Mouse (Mus musculus): ENCODE measurements around the gene Cep83. TPM values are rescaled to one million over a fixed set of nuclear protein-coding genes. Genes with fewer than 3 reads are reported as not detected.

The Cep83 gene
- 19.1 and 20.1 TPM in 2 replicates for polyA plus RNA-seq (2014; fragmentation: Nextera tagmentation; extraction: Ambion mirVana)

DNA sequence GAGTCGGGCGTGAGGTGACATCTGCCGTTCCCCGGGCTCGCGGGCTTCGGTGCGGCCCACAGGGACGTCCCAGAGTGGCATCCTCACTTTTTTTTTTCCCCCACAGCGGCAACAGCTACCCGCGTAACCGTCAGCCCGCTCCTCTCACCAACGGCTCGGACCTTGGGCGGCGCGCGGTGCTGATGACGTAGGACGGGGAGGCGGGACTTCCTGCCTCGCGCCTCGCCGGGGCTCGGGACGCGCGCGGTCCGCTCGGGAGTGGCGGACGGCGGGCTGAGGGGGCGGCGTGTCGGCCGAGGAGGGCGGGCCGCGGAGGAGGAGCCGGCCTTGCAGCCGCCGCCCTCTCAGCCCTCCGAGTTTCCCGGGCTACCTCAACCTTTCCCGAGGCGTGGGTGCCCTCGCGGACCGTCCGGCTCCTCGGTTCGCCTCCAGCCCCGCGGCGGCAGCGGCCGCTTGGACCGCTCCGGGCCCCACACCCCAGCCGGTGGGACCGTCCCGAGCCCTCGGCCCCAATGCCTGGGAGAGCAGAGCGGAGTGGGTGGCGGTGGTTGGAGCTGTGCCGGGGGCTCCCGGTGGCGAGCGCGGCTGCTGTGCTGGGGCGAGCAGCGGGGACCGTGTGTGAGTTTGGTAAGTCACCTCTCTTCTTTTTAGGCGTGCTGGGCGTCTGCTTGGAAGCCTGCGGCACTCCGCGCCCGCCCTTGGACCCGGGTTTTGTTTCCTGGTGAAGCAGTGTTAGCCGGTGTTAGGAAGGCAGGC is at the start of gene Cep83:
Cep83 (plus strand) TSS at position 235 of the 756 bp plus-strand sequence.
- H3K27me3 ChIP-seq (replicated peaks; ENCODE audit: control insufficient read depth, insufficient read depth, low read length), result no peaks in the 10 kb centered on the region
- under 1% methylated on average over 64 of the region's 86 CpGs for WGBS
- peak; percentile 94 for ATAC-seq (replicated peaks; ENCODE audit: low FRiP score)

DNA sequence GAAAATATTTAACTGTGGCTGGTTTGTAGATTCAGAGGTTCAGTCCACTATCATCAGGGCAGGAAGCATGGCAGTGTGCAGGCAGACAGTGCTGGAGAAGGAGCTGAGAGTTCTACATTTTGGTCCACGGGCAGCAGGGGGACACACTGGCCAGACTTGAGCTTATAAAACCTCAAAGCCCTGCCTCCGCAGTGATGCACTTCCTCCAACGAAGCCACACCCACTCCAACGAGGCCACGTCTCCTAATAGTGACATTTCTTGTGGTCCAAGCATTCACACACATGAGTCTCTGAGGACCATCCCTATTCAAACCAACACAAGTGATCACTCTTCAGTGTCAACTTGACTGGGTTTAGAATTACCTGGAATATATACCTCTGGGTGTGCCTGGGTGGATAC is 49.2 kb upstream of the Cep83 start:
- H3K27me3 ChIP-seq (replicated peaks; ENCODE audit: control insufficient read depth, insufficient read depth, low read length), result no peaks in the 10 kb centered on the region
- 53% methylated on average over 5 of the region's 5 CpGs for WGBS
- H3K4me3 ChIP-seq (ENCODE audit: low read depth, low read length), result no peak overlapping the region
- DNase-seq (ENCODE audit: low spot score) (no peak), ATAC-seq (replicated peaks; ENCODE audit: low FRiP score) (no peak)
- H3K4me1 ChIP-seq (replicated peaks; ENCODE audit: control insufficient read depth, insufficient read depth, low read length), result no peaks in the 10 kb centered on the region
- H3K4me2 ChIP-seq, result no peak overlapping the region
- H3K36me3 ChIP-seq (ENCODE audit: control insufficient read depth, insufficient read depth, low read length), result no peaks in the 10 kb centered on the region
- H3K9me3 ChIP-seq (ENCODE audit: control insufficient read depth, low read length), result no peaks in the 10 kb centered on the region
- no peak overlapping the region for H3K9ac ChIP-seq (ENCODE audit: low read depth, low read length)
- no peak overlapping the region for H3K27ac ChIP-seq (ENCODE audit: low read depth, low read length)

More for the DNA sequence above, at the start of gene Cep83:
- Histone ChIP-seq H3K4me1 (replicated peaks; ENCODE audit: control insufficient read depth, insufficient read depth, low read length) (peaks cover 6% of the 10 kb centered on the region), H3K36me3 (ENCODE audit: control insufficient read depth, insufficient read depth, low read length) (no peaks in the 10 kb centered on the region), H3K4me2 (peak within 1 kb of the TSS; percentile 83), H3K9ac (ENCODE audit: low read depth, low read length) (peak within 1 kb of the TSS; percentile 96), H3K9me3 (ENCODE audit: control insufficient read depth, low read length) (no peaks in the 10 kb centered on the region), H3K27ac (ENCODE audit: low read depth, low read length) (peak within 1 kb of the TSS; percentile 96), H3K4me3 (ENCODE audit: low read depth, low read length) (peak within 1 kb of the TSS; percentile 96)
- peak; percentile 96 for DNase-seq (ENCODE audit: low spot score)

DNA sequence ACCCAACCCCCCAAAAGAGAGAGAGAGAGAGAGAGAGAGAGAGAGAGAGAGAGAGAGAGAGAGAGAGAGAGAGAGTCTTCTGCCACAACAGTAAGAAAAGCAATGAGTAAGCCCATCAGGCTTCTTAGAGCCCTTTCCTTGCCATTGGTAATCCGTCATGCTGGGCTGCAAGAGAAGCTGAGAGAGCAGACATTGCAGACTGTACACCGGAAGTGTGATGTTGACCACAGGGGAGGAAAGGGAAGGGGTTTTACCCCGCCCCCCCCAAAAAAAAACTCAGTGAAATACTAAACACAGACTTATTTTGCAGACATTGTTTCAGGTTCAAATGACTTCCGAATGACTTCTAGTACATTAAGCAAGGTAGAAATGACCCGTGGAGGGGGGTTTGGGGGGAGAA is 48.4 kb upstream of the Cep83 start:
- Histone ChIP-seq H3K4me1 (replicated peaks; ENCODE audit: control insufficient read depth, insufficient read depth, low read length) (no peaks in the 10 kb centered on the region), H3K36me3 (ENCODE audit: control insufficient read depth, insufficient read depth, low read length) (no peaks in the 10 kb centered on the region), H3K9me3 (ENCODE audit: control insufficient read depth, low read length) (no peaks in the 10 kb centered on the region), H3K4me3 (ENCODE audit: low read depth, low read length) (no peak overlapping the region), H3K4me2 (no peak overlapping the region), H3K27ac (ENCODE audit: low read depth, low read length) (no peak overlapping the region), H3K27me3 (replicated peaks; ENCODE audit: control insufficient read depth, insufficient read depth, low read length) (no peaks in the 10 kb centered on the region), H3K9ac (ENCODE audit: low read depth, low read length) (no peak overlapping the region)
- DNase-seq (ENCODE audit: low spot score) (no peak), ATAC-seq (replicated peaks; ENCODE audit: low FRiP score) (no peak)
- 56% methylated on average over 5 of the region's 5 CpGs for WGBS

GRCm38 (mm10) chr10:94664036-94664435 is 24.4 kb upstream of the Cep83 start:
- 73% methylated on average over 3 of the region's 3 CpGs for WGBS
- ATAC-seq (replicated peaks; ENCODE audit: low FRiP score) (no peak), DNase-seq (ENCODE audit: low spot score) (no peak)

GRCm38 (mm10) chr10:94664455-94664854 is 24.0 kb upstream of the Cep83 start:
- Histone ChIP-seq H3K4me1 (replicated peaks; ENCODE audit: control insufficient read depth, insufficient read depth, low read length) (no peaks in the 10 kb centered on the region), H3K36me3 (ENCODE audit: control insufficient read depth, insufficient read depth, low read length) (no peaks in the 10 kb centered on the region), H3K9ac (ENCODE audit: low read depth, low read length) (no peak overlapping the region), H3K4me2 (no peak overlapping the region), H3K4me3 (ENCODE audit: low read depth, low read length) (no peak overlapping the region), H3K27ac (ENCODE audit: low read depth, low read length) (no peak overlapping the region), H3K9me3 (ENCODE audit: control insufficient read depth, low read length) (no peaks in the 10 kb centered on the region), H3K27me3 (replicated peaks; ENCODE audit: control insufficient read depth, insufficient read depth, low read length) (no peaks in the 10 kb centered on the region)
- no peak for ATAC-seq (replicated peaks; ENCODE audit: low FRiP score)
- WGBS, result 84% methylated on average over 7 of the region's 7 CpGs
- no peak for DNase-seq (ENCODE audit: low spot score)

More at GRCm38 (mm10) chr10:94664036-94664435, 24.4 kb upstream of the Cep83 start:
- H3K27ac ChIP-seq (ENCODE audit: low read depth, low read length), result no peak overlapping the region
- no peak overlapping the region for H3K4me3 ChIP-seq (ENCODE audit: low read depth, low read length)
- no peaks in the 10 kb centered on the region for H3K27me3 ChIP-seq (replicated peaks; ENCODE audit: control insufficient read depth, insufficient read depth, low read length)
- no peaks in the 10 kb centered on the region for H3K9me3 ChIP-seq (ENCODE audit: control insufficient read depth, low read length)
- no peak overlapping the region for H3K9ac ChIP-seq (ENCODE audit: low read depth, low read length)
- no peak overlapping the region for H3K4me2 ChIP-seq
- no peaks in the 10 kb centered on the region for H3K36me3 ChIP-seq (ENCODE audit: control insufficient read depth, insufficient read depth, low read length)
- H3K4me1 ChIP-seq (replicated peaks; ENCODE audit: control insufficient read depth, insufficient read depth, low read length), result no peaks in the 10 kb centered on the region

- DNase-seq (ENCODE audit: low spot score) (no peak), ATAC-seq (replicated peaks; ENCODE audit: low FRiP score) (no peak)
- H3K4me3 ChIP-seq (ENCODE audit: low read depth, low read length), result no peak overlapping the region
- H3K36me3 ChIP-seq (ENCODE audit: control insufficient read depth, insufficient read depth, low read length), result no peaks in the 10 kb centered on the region
- H3K27ac ChIP-seq (ENCODE audit: low read depth, low read length), result no peak overlapping the region
- H3K9ac ChIP-seq (ENCODE audit: low read depth, low read length), result no peak overlapping the region
- no peaks in the 10 kb centered on the region for H3K9me3 ChIP-seq (ENCODE audit: control insufficient read depth, low read length)
- H3K4me2 ChIP-seq, result no peak overlapping the region
- no peaks in the 10 kb centered on the region for H3K27me3 ChIP-seq (replicated peaks; ENCODE audit: control insufficient read depth, insufficient read depth, low read length)
- no peaks in the 10 kb centered on the region for H3K4me1 ChIP-seq (replicated peaks; ENCODE audit: control insufficient read depth, insufficient read depth, low read length)
Measured at GRCm38 (mm10) chr10:94668147-94668546, 20.3 kb upstream of the Cep83 start.

GRCm38 (mm10) chr10:94687801-94688419 is 544 bp upstream of the Cep83 start:
- DNase-seq (ENCODE audit: low spot score) (no peak), ATAC-seq (replicated peaks; ENCODE audit: low FRiP score) (peak; percentile 76)
- Histone ChIP-seq H3K9me3 (ENCODE audit: control insufficient read depth, low read length) (no peaks in the 10 kb centered on the region), H3K36me3 (ENCODE audit: control insufficient read depth, insufficient read depth, low read length) (no peaks in the 10 kb centered on the region), H3K9ac (ENCODE audit: low read depth, low read length) (peak overlapping the region; percentile 96), H3K27me3 (replicated peaks; ENCODE audit: control insufficient read depth, insufficient read depth, low read length) (no peaks in the 10 kb centered on the region), H3K4me2 (peak overlapping the region; percentile 83), H3K27ac (ENCODE audit: low read depth, low read length) (peak overlapping the region; percentile 96), H3K4me3 (ENCODE audit: low read depth, low read length) (peak overlapping the region; percentile 96), H3K4me1 (replicated peaks; ENCODE audit: control insufficient read depth, insufficient read depth, low read length) (peaks cover 6% of the 10 kb centered on the region)
- 2% methylated on average over 20 of the region's 20 CpGs for WGBS

GRCm38 (mm10) chr10:94689176-94689510 is 689 bp downstream of the Cep83 start:
- Histone ChIP-seq H3K4me3 (ENCODE audit: low read depth, low read length) (peak overlapping the region; percentile 96), H3K4me1 (replicated peaks; ENCODE audit: control insufficient read depth, insufficient read depth, low read length) (peaks cover 6% of the 10 kb centered on the region), H3K4me2 (peak overlapping the region; percentile 83), H3K9me3 (ENCODE audit: control insufficient read depth, low read length) (no peaks in the 10 kb centered on the region), H3K27me3 (replicated peaks; ENCODE audit: control insufficient read depth, insufficient read depth, low read length) (no peaks in the 10 kb centered on the region), H3K36me3 (ENCODE audit: control insufficient read depth, insufficient read depth, low read length) (no peaks in the 10 kb centered on the region), H3K27ac (ENCODE audit: low read depth, low read length) (peak overlapping the region; percentile 96), H3K9ac (ENCODE audit: low read depth, low read length) (peak overlapping the region; percentile 96)
- DNase-seq (ENCODE audit: low spot score), result no peak
- under 1% methylated on average over 7 of the region's 7 CpGs for WGBS
- ATAC-seq (replicated peaks; ENCODE audit: low FRiP score), result no peak

DNA sequence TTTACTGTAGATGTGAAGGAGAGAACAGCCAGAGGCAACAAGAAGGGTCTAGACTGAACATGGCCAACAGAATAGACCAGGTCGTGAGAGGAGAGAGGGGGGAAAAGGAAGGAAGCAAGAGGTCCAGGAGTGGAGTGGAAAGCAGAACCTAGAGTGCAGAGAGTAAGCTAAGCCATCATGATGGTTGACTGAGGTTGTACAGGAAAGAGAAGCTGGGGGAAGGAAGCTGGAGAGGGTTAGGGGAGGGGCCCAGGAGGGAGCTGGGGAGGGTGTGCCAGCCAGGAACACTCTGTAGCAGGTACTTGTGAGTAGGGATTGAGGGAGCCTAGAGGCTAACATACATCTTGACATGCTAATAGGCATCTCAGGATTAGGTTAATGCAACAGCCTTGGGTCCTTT is 1.9 kb downstream of the Cep83 start:
- Histone ChIP-seq H3K9ac (ENCODE audit: low read depth, low read length) (no peak overlapping the region), H3K27me3 (replicated peaks; ENCODE audit: control insufficient read depth, insufficient read depth, low read length) (no peaks in the 10 kb centered on the region), H3K27ac (ENCODE audit: low read depth, low read length) (no peak overlapping the region), H3K4me3 (ENCODE audit: low read depth, low read length) (no peak overlapping the region), H3K4me2 (peak overlapping the region; percentile 37), H3K36me3 (ENCODE audit: control insufficient read depth, insufficient read depth, low read length) (no peaks in the 10 kb centered on the region), H3K9me3 (ENCODE audit: control insufficient read depth, low read length) (no peaks in the 10 kb centered on the region), H3K4me1 (replicated peaks; ENCODE audit: control insufficient read depth, insufficient read depth, low read length) (peaks cover 6% of the 10 kb centered on the region)
- DNase-seq (ENCODE audit: low spot score) (no peak), ATAC-seq (replicated peaks; ENCODE audit: low FRiP score) (no peak)
- WGBS, result 30% methylated on average over 1 of the region's 1 CpGs

Data from liver, embryonic 11.5 days (tissue).